Mouse (Mus musculus) kidney, embryonic 14.5 days (tissue): Measurements from ENCODE around the gene Ampd3. TPM values are rescaled to one million over a fixed set of nuclear protein-coding genes. Genes with fewer than 3 reads are reported as not detected.
A peak's percentile ranks its signal among the peaks of the same experiment; 100 is the strongest.

ENCODE experiments used
- ATAC-seq: fragments of 200-750 bp; cut with Nextera tagmentation; 2 replicates; pipeline ENCODE4 v1.8.0; 2017; ENCODE audit warnings: moderate number of reproducible peaks, mild to moderate bottlenecking, moderate TSS enrichment, moderate library complexity; ENCODE audit not compliant: low FRiP score, low TSS enrichment
- H3K27ac ChIP-seq: fragments of 300-500 bp; sonication (generic); 2 replicates; pipeline ENCODE4 v1.5.1; 2014; ENCODE audit warnings: low read depth, mild to moderate bottlenecking, low read length, moderate library complexity, mixed read lengths
- H3K27me3 ChIP-seq: fragments of 300-500 bp; sonication (generic); 2 replicates; pipeline ENCODE4 v1.6.1; 2014; ENCODE audit warnings: mild to moderate bottlenecking, low read length; ENCODE audit not compliant: control insufficient read depth, insufficient read depth
- H3K36me3 ChIP-seq: fragments of 300-500 bp; sonication (generic); 2 replicates; pipeline ENCODE4 v1.6.1; 2014; ENCODE audit warnings: low read length, mixed read lengths; ENCODE audit not compliant: control insufficient read depth, insufficient read depth
- H3K4me1 ChIP-seq: fragments of 300-500 bp; sonication (generic); 2 replicates; pipeline ENCODE4 v1.6.1; 2014; ENCODE audit warnings: low read length, mixed read lengths; ENCODE audit not compliant: control insufficient read depth, insufficient read depth
- H3K4me2 ChIP-seq: fragments of 300-500 bp; sonication (generic); replicated peaks from 2 replicates; pipeline ENCODE4 v1.6.1; 2014; ENCODE audit warnings: low read depth, mild to moderate bottlenecking, low read length
- H3K4me3 ChIP-seq: fragments of 300-500 bp; sonication (generic); 2 replicates; pipeline ENCODE4 v1.5.1; 2014; ENCODE audit warnings: mild to moderate bottlenecking, low read length
- H3K9ac ChIP-seq: fragments of 300-500 bp; sonication (generic); 2 replicates; pipeline ENCODE4 v1.6.1; 2014; ENCODE audit warnings: low read depth, mild to moderate bottlenecking, low read length, moderate library complexity
- H3K9me3 ChIP-seq: fragments of 300-500 bp; sonication (generic); 2 replicates; pipeline ENCODE4 v1.6.1; 2016; ENCODE audit warnings: low read length; ENCODE audit not compliant: control insufficient read depth
- whole genome bisulfite sequencing: fragments of 180-500 bp; shearing (Covaris S2); extraction: QIAGEN DNeasy Blood & Tissue Kit; methylation state at CpG from one replicate; pipeline ENCODE4 v1.1.7; 2014; 5-methylcytosine and 5-hydroxymethylcytosine counted together
- polyA plus RNA-seq: library from polyadenylated mRNA; unstranded; fragments of >200 nt; fragmentation: Nextera tagmentation; extraction: Ambion mirVana; gene quantifications from 2 replicates; pipeline ENCODE4 v1.2.1, GENCODE M21; 2014

Gene Ampd3
- polyA plus RNA-seq, 1 experiment from 2014 or later = 4.5 TPM

DNA sequence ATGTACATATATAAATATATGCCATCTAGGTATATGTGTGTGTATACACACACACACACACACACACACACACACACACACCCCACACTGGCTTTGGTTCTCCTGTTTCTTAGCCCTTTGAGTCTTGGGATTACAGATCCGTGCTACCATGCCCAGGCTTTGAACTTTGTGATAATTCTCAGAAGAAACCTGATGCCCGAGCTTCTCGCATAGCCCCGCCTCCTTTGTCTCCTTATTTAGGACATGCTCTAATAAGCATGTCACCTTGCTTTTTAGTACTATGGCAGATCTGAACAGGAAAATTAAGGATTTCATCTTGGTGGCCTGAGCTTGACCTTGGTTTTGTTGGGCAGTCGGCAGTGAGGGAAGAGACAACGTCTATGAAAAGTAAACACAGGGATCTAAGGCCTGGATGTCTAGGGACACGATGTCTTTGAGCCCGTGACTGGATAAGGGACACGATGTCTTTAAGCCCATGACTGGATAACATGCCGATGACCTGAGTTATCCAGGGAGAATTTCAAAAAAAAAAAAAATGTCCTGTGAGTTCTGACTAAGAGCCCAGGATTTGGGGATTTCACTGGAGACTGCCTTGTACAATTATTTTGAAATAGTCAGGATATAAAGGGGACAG, 15.0 kb downstream of the Ampd3 start:
- Histone ChIP-seq H3K4me1 (peaks cover 25% of the 10 kb centered on the region), H3K27me3 (no peaks in the 10 kb centered on the region), H3K27ac (no peak overlapping the region), H3K4me3 (no peak overlapping the region), H3K36me3 (no peaks in the 10 kb centered on the region), H3K4me2 (no peak overlapping the region), H3K9me3 (no peaks in the 10 kb centered on the region), H3K9ac (no peak overlapping the region)
- 25% methylated on average over 10 of the region's 10 CpGs for WGBS
- ATAC-seq = no peak

DNA sequence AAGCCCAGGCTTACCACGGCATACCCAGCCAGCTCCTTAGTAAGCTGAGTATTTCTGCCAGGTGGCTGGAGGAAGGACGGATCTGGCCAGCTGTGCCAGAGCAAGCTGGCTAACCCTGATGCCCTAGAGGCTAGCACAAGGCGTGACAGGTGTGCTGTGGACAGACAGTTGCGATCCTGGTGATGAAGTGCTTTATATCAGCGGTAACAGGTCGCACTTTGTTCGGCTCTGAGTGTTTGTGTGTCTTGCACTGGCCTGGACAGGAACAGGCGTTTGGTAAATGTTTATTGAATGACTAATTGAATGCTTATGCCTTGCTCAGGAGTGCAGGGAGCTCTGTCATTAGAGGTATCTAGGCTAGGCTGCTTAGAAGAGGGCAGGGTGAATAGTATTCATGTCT, 17.0 kb downstream of the Ampd3 start:
- no peaks in the 10 kb centered on the region for H3K9me3 ChIP-seq
- no peak overlapping the region for H3K4me3 ChIP-seq
- H3K36me3 ChIP-seq = no peaks in the 10 kb centered on the region
- no peak overlapping the region for H3K9ac ChIP-seq
- peaks cover 25% of the 10 kb centered on the region for H3K4me1 ChIP-seq
- H3K4me2 ChIP-seq = no peak overlapping the region
- H3K27ac ChIP-seq = peak overlapping the region; percentile 32; the same call in 1 of the 2 replicates
- ATAC-seq = peak; percentile 1; the same call in 1 of the 2 replicates
- WGBS = 49% methylated on average over 8 of the region's 8 CpGs
- no peaks in the 10 kb centered on the region for H3K27me3 ChIP-seq

DNA sequence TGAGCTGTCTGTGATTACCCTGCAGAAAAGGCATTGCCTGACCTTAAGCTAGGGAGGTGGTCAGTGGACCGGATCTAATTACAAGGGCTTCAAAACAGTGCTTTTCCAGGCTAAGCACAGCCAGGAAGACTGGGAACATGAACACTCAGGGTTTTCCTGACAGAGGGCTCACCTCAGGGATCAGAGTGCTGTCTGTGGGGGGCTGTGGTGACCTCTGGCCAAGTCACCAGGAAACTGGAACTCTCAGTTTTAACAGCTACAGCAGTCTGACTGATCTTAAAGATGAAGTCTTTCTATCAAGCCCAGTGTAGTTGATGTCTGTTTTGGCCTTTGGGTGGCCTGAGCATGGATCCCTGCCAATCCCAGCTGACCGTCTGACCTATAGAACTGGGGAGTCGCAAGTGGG, 17.7 kb downstream of the Ampd3 start:
- ATAC-seq = peak; percentile 68
- no peaks in the 10 kb centered on the region for H3K36me3 ChIP-seq
- no peak overlapping the region for H3K9ac ChIP-seq
- WGBS = 31% methylated on average over 3 of the region's 3 CpGs
- no peaks in the 10 kb centered on the region for H3K27me3 ChIP-seq
- H3K4me2 ChIP-seq = no peak overlapping the region
- no peaks in the 10 kb centered on the region for H3K9me3 ChIP-seq
- H3K27ac ChIP-seq = peak overlapping the region; percentile 48; the same call in 1 of the 2 replicates
- H3K4me3 ChIP-seq = no peak overlapping the region
- peaks cover 25% of the 10 kb centered on the region for H3K4me1 ChIP-seq

DNA sequence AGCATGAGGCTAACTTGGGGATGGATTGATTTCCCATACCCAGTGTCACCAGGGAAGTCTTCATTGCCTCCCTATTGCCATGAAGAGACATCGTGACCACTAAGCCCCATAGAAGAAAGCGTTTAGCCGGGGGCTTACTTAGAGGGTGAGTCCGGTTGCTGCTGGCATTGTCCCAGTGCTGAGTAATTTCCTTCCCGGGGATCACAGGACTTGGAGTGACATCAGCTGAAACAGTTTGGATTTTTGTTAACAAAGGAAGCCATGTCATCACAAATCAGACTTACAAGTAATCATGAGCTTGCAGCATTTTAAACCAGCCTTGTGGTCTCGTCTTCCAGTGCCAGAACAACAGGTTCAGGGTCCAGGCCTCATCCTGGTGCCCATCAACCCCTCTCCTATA, 19.3 kb downstream of the Ampd3 start:
- Histone ChIP-seq H3K4me1 (peaks cover 23% of the 10 kb centered on the region), H3K4me3 (no peak overlapping the region), H3K9me3 (no peaks in the 10 kb centered on the region), H3K27ac (no peak overlapping the region), H3K4me2 (no peak overlapping the region), H3K27me3 (no peaks in the 10 kb centered on the region), H3K9ac (no peak overlapping the region), H3K36me3 (no peaks in the 10 kb centered on the region)
- WGBS = 81% methylated on average over 6 of the region's 6 CpGs
- no peak for ATAC-seq

DNA sequence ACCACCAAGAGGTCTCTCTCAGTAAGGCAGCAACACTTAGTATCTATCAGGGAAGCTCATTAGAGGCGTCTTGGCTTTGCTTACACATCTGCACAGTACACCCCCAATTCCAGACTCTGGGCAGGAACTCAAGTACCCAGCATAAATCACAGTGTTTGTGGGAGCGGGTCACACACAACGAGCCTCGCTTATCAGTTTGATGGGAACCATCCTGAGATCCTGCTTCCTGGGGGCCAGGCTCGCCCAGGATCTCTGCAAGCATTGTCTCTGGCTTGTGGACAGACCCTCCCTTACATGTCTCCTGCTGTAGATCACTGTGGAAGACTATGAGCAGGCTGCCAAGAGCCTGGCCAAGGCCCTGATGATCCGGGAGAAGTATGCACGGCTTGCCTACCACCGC, 22.9 kb downstream of the Ampd3 start:
- H3K27ac ChIP-seq = no peak overlapping the region
- H3K27me3 ChIP-seq = no peaks in the 10 kb centered on the region
- no peaks in the 10 kb centered on the region for H3K9me3 ChIP-seq
- H3K4me1 ChIP-seq = peaks cover 9% of the 10 kb centered on the region; the same call in 1 of the 2 replicates
- no peak overlapping the region for H3K4me3 ChIP-seq
- H3K36me3 ChIP-seq = no peaks in the 10 kb centered on the region
- WGBS = 48% methylated on average over 8 of the region's 8 CpGs
- no peak overlapping the region for H3K4me2 ChIP-seq
- H3K9ac ChIP-seq = no peak overlapping the region
- ATAC-seq = peak; percentile 35; the same call in 1 of the 2 replicates

DNA sequence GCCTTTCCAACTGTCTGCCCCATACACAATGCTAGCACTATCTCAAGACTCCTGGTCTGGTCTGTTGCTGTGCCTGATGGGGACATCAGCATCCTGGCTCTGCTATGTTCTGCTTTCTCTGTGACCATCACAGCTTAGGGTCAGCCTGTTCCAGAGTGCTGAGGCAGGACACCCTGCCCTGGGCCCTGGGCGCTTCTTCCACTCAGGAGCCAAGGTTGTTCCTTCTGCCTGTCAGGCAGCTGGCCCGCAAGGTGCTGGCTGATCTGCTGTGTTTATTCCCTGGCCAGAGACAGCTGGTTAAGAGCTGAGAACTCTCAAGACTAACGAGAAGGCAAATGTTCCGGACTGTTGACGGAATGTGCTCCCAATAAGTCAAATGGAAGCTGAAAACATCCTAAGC, 24.2 kb downstream of the Ampd3 start:
- Histone ChIP-seq H3K27me3 (no peaks in the 10 kb centered on the region), H3K27ac (no peak overlapping the region), H3K4me2 (no peak overlapping the region), H3K9ac (no peak overlapping the region), H3K9me3 (no peaks in the 10 kb centered on the region), H3K4me1 (peaks cover 6% of the 10 kb centered on the region; the same call in 1 of the 2 replicates), H3K36me3 (no peaks in the 10 kb centered on the region), H3K4me3 (no peak overlapping the region)
- WGBS = 80% methylated on average over 5 of the region's 5 CpGs
- no peak for ATAC-seq

DNA sequence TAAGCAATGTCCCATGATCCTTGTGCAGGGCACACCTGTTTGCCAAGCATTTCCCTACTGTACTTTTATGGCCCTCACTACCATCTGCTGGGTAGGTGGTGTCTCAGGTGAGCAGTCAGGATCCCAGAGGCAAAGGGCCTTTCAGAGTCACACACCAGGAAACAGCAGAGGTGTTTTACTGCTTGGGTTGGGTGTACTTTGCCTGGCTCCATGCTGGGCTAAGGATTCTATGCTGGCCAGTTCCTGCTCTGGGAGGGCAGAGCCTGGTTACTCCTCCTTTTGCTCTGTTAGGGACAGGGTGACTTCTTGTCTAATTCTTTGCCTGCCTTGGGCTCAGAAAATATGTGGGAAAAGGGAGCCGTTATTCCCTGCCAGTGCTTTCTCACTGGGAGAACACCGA, 24.8 kb downstream of the Ampd3 start:
- Histone ChIP-seq H3K4me2 (no peak overlapping the region), H3K4me3 (no peak overlapping the region), H3K9ac (no peak overlapping the region), H3K27me3 (no peaks in the 10 kb centered on the region), H3K9me3 (no peaks in the 10 kb centered on the region), H3K4me1 (peaks cover 9% of the 10 kb centered on the region), H3K36me3 (no peaks in the 10 kb centered on the region), H3K27ac (no peak overlapping the region)
- ATAC-seq = no peak
- WGBS = 83% methylated on average over 2 of the region's 2 CpGs

DNA sequence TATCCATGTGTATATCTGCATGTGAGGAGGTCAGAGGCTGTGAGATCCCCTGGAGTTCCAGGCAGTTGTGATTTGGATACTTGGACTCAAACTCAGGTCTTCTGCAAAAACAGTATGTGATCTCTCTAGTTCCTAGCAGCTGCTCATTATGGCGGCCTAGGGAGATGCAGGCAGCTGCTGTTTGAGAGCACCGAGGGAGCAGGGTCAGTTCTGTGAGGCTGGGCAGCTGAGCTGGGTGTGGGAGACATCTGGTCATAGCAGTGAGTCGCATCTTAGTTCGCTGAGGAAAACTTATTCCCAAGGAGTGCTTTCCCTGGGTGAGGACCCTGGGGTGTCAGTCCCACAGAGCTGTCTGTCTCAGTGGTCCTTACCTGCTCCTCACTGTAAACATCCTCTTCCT, 26.7 kb downstream of the Ampd3 start:
- no peaks in the 10 kb centered on the region for H3K27me3 ChIP-seq
- no peak overlapping the region for H3K27ac ChIP-seq
- no peak overlapping the region for H3K9ac ChIP-seq
- no peaks in the 10 kb centered on the region for H3K9me3 ChIP-seq
- H3K4me2 ChIP-seq = no peak overlapping the region
- ATAC-seq = no peak
- 54% methylated on average over 4 of the region's 4 CpGs for WGBS
- peaks cover 13% of the 10 kb centered on the region for H3K4me1 ChIP-seq
- H3K36me3 ChIP-seq = no peaks in the 10 kb centered on the region
- no peak overlapping the region for H3K4me3 ChIP-seq

DNA sequence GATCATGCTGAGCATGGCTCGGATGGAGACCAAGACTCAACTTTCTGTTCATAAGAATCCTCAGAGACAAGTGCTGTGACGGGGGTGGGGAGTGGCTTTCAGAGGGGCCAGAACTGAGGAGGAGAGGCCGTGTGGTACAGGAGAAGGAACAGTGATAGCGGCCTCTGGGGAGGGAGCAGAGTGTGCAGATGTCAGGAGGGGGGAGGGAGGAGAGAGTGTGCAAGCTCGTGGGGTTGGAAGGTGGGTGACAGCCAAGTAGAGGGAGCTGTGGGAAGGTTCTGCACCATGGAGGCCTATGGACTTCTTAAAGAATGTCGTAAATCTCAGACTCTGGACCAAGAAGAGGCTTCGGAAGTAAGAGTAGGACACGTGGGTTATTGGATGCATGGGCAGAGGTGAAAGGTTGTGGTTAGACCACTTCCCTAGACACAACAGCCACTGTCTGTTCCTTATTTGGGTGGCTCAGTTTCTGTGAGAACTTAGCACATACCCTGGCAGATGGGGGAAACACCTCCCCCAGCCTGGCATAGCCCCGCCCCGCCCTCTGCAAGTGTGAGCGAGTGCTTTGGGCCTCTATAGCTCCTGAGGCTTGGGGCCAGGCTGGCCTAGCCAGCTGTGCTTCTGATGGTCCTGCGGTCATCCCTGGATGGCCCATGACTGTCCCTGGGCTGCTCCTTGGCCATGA, 28.5 kb downstream of the Ampd3 start:
- Histone ChIP-seq H3K4me2 (no peak overlapping the region), H3K4me1 (peaks cover 13% of the 10 kb centered on the region), H3K27me3 (no peaks in the 10 kb centered on the region), H3K9ac (no peak overlapping the region), H3K9me3 (no peaks in the 10 kb centered on the region), H3K27ac (no peak overlapping the region), H3K4me3 (no peak overlapping the region), H3K36me3 (no peaks in the 10 kb centered on the region)
- ATAC-seq = no peak
- 70% methylated on average over 12 of the region's 12 CpGs for WGBS
